Mouse (Mus musculus) neural tube, embryonic 14.5 days (tissue): ENCODE data around the gene Rpp40. TPM values are rescaled to one million over a fixed set of nuclear protein-coding genes. Genes with fewer than 3 reads are reported as not detected.
A peak's percentile ranks its signal among the peaks of the same experiment; 100 is the strongest.

Experiments
- ATAC-seq: fragments of 200-750 bp; cut with Nextera tagmentation; 2 replicates; pipeline ENCODE4 v1.8.0; 2017; ENCODE audit warnings: low read depth, mild to moderate bottlenecking, moderate TSS enrichment, moderate library complexity
- H3K27ac ChIP-seq: fragments of 300-500 bp; sonication (generic); 2 replicates; pipeline ENCODE4 v1.5.1; 2014; ENCODE audit warnings: low read depth, mild to moderate bottlenecking, control low read depth, low read length, moderate library complexity, mixed read lengths
- H3K27me3 ChIP-seq: fragments of 300-500 bp; sonication (generic); 2 replicates; pipeline ENCODE4 v1.6.1; 2014; ENCODE audit warnings: low read length; ENCODE audit not compliant: control insufficient read depth, insufficient read depth
- H3K36me3 ChIP-seq: fragments of 300-500 bp; sonication (generic); 2 replicates; pipeline ENCODE4 v1.6.1; 2014; ENCODE audit warnings: low read length, mixed read lengths; ENCODE audit not compliant: control insufficient read depth, insufficient read depth
- H3K4me1 ChIP-seq: fragments of 300-500 bp; sonication (generic); 2 replicates; pipeline ENCODE4 v1.6.1; 2014; ENCODE audit warnings: low read length; ENCODE audit not compliant: control insufficient read depth, insufficient read depth
- H3K4me2 ChIP-seq: fragments of 300-500 bp; sonication (generic); 2 replicates; pipeline ENCODE4 v1.6.1; 2014; ENCODE audit warnings: mild to moderate bottlenecking, low read depth, low read length, control low read depth
- H3K4me3 ChIP-seq: fragments of 300-500 bp; sonication (generic); 2 replicates; pipeline ENCODE4 v1.5.1; 2014; ENCODE audit warnings: low read depth, low read length, control low read depth, mixed read lengths
- H3K9ac ChIP-seq: fragments of 300-500 bp; sonication (generic); replicated peaks from 2 replicates; pipeline ENCODE4 v1.6.1; 2014; ENCODE audit warnings: low read depth, mild to moderate bottlenecking, control low read depth, low read length, mixed read lengths
- H3K9me3 ChIP-seq: fragments of 300-500 bp; sonication (generic); 2 replicates; pipeline ENCODE4 v1.6.1; 2016; ENCODE audit warnings: low read length; ENCODE audit not compliant: control insufficient read depth
- WGBS: fragments of 180-500 bp; shearing (Covaris S2); extraction: QIAGEN DNeasy Blood & Tissue Kit; methylation state at CpG from one replicate; pipeline ENCODE4 v1.1.7; 2014; 5-methylcytosine and 5-hydroxymethylcytosine counted together
- polyA plus RNA-seq: library from polyadenylated mRNA; unstranded; fragments of >200 nt; fragmentation: Nextera tagmentation; extraction: Ambion mirVana; gene quantifications from 2 replicates; pipeline ENCODE4 v1.2.1, GENCODE M21; 2014

The Rpp40 gene
- polyA plus RNA-seq, 1 experiment from 2014 or later, result 6.7 TPM

DNA sequence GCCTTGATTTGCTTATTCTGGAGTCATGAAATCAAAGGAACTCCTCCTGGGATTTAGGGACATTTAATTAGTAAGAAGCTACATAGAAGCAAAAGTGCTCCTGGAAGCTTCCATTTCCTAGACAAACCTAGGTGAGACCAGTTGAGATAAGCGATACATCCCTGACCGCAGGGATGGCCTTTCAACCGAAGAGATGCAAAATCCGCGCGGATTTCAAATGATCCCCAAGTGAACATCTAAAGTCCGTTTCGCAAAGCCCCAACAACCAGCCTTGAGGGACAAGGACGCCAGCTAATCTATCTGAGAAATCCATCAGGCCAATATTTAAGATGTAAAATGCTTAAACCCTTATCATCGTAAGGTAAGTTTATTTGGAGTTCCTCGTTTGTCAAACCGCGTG lies 781 bp downstream of the Rpp40 start:
- H3K27ac ChIP-seq, result no peak overlapping the region
- no peaks in the 10 kb centered on the region for H3K9me3 ChIP-seq
- peak; percentile 2; the same call in 1 of the 2 replicates for ATAC-seq
- H3K9ac ChIP-seq, result peak overlapping the region; percentile 46
- no peaks in the 10 kb centered on the region for H3K27me3 ChIP-seq
- H3K4me2 ChIP-seq, result peak overlapping the region; percentile 68
- H3K36me3 ChIP-seq, result no peaks in the 10 kb centered on the region
- 2% methylated on average over 13 of the region's 13 CpGs for WGBS
- H3K4me1 ChIP-seq, result no peaks in the 10 kb centered on the region
- H3K4me3 ChIP-seq, result peak overlapping the region; percentile 62

DNA sequence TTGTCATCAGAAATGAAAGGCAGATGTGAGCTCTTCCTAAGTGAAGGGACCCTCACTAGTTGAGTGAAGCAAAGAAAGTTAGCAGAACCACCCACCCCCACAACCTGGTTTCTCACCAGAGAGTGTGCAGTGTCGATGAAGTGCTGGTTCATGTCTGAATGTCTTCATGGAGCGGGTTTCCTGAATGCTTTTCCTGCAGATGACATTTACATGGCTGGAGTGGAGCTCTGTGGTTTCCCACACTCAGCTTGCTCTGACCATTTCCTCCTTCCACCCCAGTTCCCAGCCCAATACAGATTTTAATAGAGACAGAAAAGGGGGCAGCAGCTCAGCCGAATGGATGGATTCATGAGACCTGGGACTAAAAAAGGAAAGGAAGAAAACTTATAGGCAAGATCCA lies 13.3 kb downstream of the Rpp40 start:
- Histone ChIP-seq H3K4me3 (no peak overlapping the region), H3K27ac (no peak overlapping the region), H3K27me3 (no peaks in the 10 kb centered on the region), H3K9me3 (no peaks in the 10 kb centered on the region), H3K4me1 (no peaks in the 10 kb centered on the region), H3K9ac (no peak overlapping the region), H3K36me3 (no peaks in the 10 kb centered on the region), H3K4me2 (no peak overlapping the region)
- WGBS, result 94% methylated on average over 3 of the region's 3 CpGs
- no peak for ATAC-seq

DNA sequence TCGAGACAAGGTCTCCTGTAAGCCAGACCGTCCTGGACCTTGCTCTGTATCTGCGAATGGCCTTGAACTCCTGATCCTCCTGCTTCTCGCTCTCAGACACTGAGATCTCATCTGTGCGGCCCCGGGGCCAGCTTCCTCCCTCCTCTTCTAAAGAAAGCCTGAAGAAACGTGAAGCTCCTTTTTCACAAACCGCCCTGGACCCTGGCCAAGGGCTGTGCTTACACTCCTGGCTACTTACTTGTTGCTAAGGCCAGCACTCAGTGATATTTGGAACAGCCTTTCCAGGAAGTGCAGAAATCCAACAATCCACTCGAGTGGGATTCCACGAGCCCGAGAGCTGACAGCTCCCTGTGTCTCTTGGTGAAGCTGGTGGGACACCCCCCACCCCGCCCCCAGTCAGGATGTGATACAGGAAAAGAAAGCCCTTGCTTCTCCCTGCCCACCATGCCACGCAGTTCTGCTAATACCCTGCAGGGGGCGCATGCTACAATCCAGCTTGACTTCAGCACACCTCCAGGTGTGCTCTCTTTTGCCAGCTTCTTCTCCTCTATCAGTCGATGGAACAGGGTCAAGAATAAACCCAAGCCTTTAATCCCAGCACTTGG lies 19.9 kb downstream of the Rpp40 start:
- Histone ChIP-seq H3K27ac (no peak overlapping the region), H3K4me2 (no peak overlapping the region), H3K4me1 (no peaks in the 10 kb centered on the region), H3K36me3 (no peaks in the 10 kb centered on the region), H3K27me3 (no peaks in the 10 kb centered on the region), H3K9ac (no peak overlapping the region), H3K4me3 (no peak overlapping the region), H3K9me3 (no peaks in the 10 kb centered on the region)
- ATAC-seq, result no peak
- WGBS, result 29% methylated on average over 15 of the region's 15 CpGs

DNA sequence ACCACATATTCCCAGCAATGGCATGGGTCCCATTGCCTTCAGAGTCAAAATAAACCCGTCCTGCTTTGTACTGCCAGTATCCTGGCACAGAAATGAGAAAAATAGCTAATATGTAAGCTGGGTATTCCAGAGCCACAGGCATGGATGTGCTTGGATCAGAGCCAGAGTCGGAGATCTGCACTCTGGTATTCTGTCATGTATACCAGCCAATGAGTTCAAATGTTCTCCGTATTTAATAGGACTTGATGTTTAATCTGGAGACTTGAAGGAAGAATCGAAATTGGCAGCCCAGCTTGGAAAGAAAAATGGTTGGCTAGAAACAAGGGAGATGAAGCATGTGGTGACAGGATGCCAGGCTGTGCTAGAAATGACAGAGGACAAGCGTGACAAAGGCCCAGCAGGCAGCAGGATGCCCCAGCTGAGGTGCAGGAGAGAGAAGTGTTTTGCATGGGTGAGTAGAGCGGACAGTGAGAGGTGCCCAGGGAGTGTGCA lies 25.6 kb downstream of the Rpp40 start:
- 71% methylated on average over 6 of the region's 6 CpGs for WGBS
- Histone ChIP-seq H3K4me3 (no peak overlapping the region), H3K4me1 (no peaks in the 10 kb centered on the region), H3K9me3 (no peaks in the 10 kb centered on the region), H3K36me3 (no peaks in the 10 kb centered on the region), H3K4me2 (no peak overlapping the region), H3K27me3 (no peaks in the 10 kb centered on the region), H3K27ac (peak overlapping the region; percentile 17; the same call in 1 of the 2 replicates), H3K9ac (no peak overlapping the region)
- peak; percentile 31; the same call in 1 of the 2 replicates for ATAC-seq

DNA sequence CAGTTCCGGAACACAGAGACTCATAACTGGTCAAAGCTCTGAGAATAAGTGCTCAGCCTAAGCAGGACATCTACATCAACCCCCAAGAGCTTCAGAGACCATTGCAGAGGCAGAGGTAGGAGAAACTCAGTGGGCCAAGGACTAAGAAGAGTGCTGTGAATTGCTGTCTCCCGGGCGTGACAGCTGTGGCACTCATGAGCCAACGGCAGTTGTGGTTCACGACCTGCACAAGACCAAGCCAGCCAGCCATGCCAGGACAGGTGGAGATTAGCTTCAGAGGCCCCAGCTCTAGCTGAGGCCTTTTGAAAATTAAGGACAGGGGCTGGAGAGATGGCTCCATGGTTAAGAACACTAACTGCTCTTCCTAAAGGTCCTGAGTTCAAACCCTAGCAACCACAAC lies 26.6 kb downstream of the Rpp40 start:
- Histone ChIP-seq H3K27ac (no peak overlapping the region), H3K4me2 (no peak overlapping the region), H3K27me3 (no peaks in the 10 kb centered on the region), H3K4me1 (no peaks in the 10 kb centered on the region), H3K9ac (no peak overlapping the region), H3K36me3 (no peaks in the 10 kb centered on the region), H3K4me3 (no peak overlapping the region), H3K9me3 (no peaks in the 10 kb centered on the region)
- 93% methylated on average over 5 of the region's 5 CpGs for WGBS
- no peak for ATAC-seq

DNA sequence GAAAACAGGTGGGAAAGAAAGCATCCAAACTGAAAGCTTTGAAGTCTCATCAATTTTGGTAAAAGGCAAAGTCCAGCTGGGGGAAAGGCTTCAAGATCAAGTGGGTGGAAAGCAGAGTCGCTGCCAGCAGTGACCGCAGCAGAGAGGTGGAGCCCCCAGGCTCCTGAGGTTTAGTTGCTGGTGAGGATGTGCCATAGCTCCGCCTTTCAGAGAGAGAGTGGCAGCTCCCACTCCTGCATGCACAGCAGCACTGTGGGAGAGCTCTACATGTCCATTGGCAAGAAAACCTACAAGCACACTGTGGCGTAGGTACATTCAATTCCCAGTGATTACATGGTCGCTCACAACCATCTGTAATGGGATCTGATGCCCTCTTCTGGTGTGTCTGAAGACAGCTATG lies 27.1 kb downstream of the Rpp40 start:
- no peaks in the 10 kb centered on the region for H3K4me1 ChIP-seq
- H3K27me3 ChIP-seq, result no peaks in the 10 kb centered on the region
- no peaks in the 10 kb centered on the region for H3K36me3 ChIP-seq
- ATAC-seq, result no peak
- no peaks in the 10 kb centered on the region for H3K9me3 ChIP-seq
- H3K4me3 ChIP-seq, result no peak overlapping the region
- H3K9ac ChIP-seq, result no peak overlapping the region
- WGBS, result 55% methylated on average over 5 of the region's 5 CpGs
- H3K4me2 ChIP-seq, result no peak overlapping the region
- no peak overlapping the region for H3K27ac ChIP-seq

DNA sequence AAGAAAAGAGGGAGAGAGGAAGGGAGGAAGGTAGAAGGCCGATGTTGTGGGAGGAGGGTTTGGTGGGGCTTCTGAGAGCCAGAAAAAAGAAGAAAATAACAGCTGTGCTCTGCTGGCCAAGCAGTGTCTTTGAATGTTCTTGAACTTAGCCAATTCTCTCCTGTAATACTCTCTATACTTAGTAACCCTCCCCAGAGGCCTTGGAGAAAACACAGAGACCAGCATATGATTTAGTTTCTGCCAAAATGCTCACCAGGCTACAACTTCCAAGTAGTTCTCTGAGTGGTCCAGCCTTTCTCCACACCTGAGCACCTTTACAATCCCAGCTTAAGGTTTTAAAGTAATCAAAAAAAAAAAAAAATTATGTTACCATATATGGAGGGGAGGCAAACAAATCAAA lies 27.9 kb downstream of the Rpp40 start:
- H3K27me3 ChIP-seq, result no peaks in the 10 kb centered on the region
- H3K4me1 ChIP-seq, result no peaks in the 10 kb centered on the region
- H3K4me3 ChIP-seq, result no peak overlapping the region
- H3K9me3 ChIP-seq, result no peaks in the 10 kb centered on the region
- no peak overlapping the region for H3K27ac ChIP-seq
- WGBS, result 67% methylated on average over 1 of the region's 1 CpGs
- no peak overlapping the region for H3K9ac ChIP-seq
- no peak overlapping the region for H3K4me2 ChIP-seq
- ATAC-seq, result no peak
- H3K36me3 ChIP-seq, result no peaks in the 10 kb centered on the region

GRCm38 (mm10) chr13:35875396-35875795 lies 30.8 kb downstream of the Rpp40 start:
- 91% methylated on average over 5 of the region's 5 CpGs for WGBS
- Histone ChIP-seq H3K27ac (no peak overlapping the region), H3K27me3 (no peaks in the 10 kb centered on the region)

GRCm38 (mm10) chr13:35871107-35871506 lies 35.1 kb downstream of the Rpp40 start:
- H3K27me3 ChIP-seq, result no peaks in the 10 kb centered on the region
- H3K27ac ChIP-seq, result no peak overlapping the region
- 77% methylated on average over 3 of the region's 3 CpGs for WGBS
- H3K4me3 ChIP-seq, result no peak overlapping the region
- no peaks in the 10 kb centered on the region for H3K36me3 ChIP-seq
- H3K9me3 ChIP-seq, result no peaks in the 10 kb centered on the region
- H3K4me1 ChIP-seq, result no peaks in the 10 kb centered on the region
- no peak for ATAC-seq
- no peak overlapping the region for H3K9ac ChIP-seq
- no peak overlapping the region for H3K4me2 ChIP-seq

More at GRCm38 (mm10) chr13:35875396-35875795, 30.8 kb downstream of the Rpp40 start:
- Histone ChIP-seq H3K4me3 (no peak overlapping the region), H3K36me3 (no peaks in the 10 kb centered on the region), H3K9ac (no peak overlapping the region), H3K9me3 (no peaks in the 10 kb centered on the region), H3K4me1 (no peaks in the 10 kb centered on the region), H3K4me2 (no peak overlapping the region)
- ATAC-seq, result no peak
